Mouse (Mus musculus) myocyte (in vitro differentiated cells): ENCODE measurements around the gene Alg14. TPM values are rescaled to one million over a fixed set of nuclear protein-coding genes. Genes with fewer than 3 reads are reported as not detected.

ENCODE experiments used
- H3K27me3 ChIP-seq: one replicate; pipeline ENCODE4 v1.6.1; 2011; ENCODE audit not compliant: control insufficient read depth, insufficient read depth, insufficient read length
- H3K36me3 ChIP-seq: one replicate; pipeline ENCODE4 v1.6.1; 2011; ENCODE audit not compliant: control insufficient read depth, insufficient read depth
- H3K4me2 ChIP-seq: one replicate; pipeline ENCODE4 v1.6.1; 2011; ENCODE audit warnings: low read depth, control low read depth
- H3K4me3 ChIP-seq: one replicate; pipeline ENCODE4 v1.5.1; 2011; ENCODE audit warnings: mild to moderate bottlenecking, control low read depth, moderate library complexity
- H3K79me2 ChIP-seq: one replicate; pipeline ENCODE4 v1.6.1; 2011; ENCODE audit not compliant: control insufficient read depth, insufficient read depth
- H3ac ChIP-seq: one replicate; pipeline ENCODE4 v1.6.1; 2011; ENCODE audit not compliant: control insufficient read depth, insufficient read length
- CEBPB ChIP-seq: IDR thresholded peaks from 2 replicates; pipeline ENCODE4 v1.6.1; 2011; ENCODE audit warnings: mild to moderate bottlenecking, moderate library complexity; ENCODE audit not compliant: poor library complexity, insufficient read depth, severe bottlenecking
- E2F4 ChIP-seq: IDR thresholded peaks from one replicate; pipeline ENCODE4 v1.6.1; 2011; ENCODE audit warnings: mild to moderate bottlenecking, control low read depth, moderate library complexity; ENCODE audit not compliant: insufficient read depth
- MAX ChIP-seq: IDR thresholded peaks from one replicate; pipeline ENCODE4 v1.6.1; 2011; ENCODE audit warnings: low read depth, mild to moderate bottlenecking, control low read depth
- MYOD1 ChIP-seq, 3 experiments: IDR thresholded peaks; one replicate each; pipeline ENCODE4 v1.6.1; 2011; ENCODE audit warnings: control low read depth in 2 of 3, low read depth in 2 of 3, mild to moderate bottlenecking in 2 of 3, moderate library complexity in 1 of 3; ENCODE audit not compliant: insufficient read length in 2 of 3, control insufficient read depth in 1 of 3
- MYOG ChIP-seq, 3 experiments: IDR thresholded peaks; one replicate each; pipeline ENCODE4 v1.6.1; 2011; ENCODE audit warnings: control low read depth in 2 of 3, low read depth in 2 of 3, mild to moderate bottlenecking in 2 of 3; ENCODE audit not compliant: insufficient read length in 2 of 3, control insufficient read depth in 1 of 3, insufficient read depth in 1 of 3
- POLR2A ChIP-seq: IDR thresholded peaks from one replicate; pipeline ENCODE4 v1.6.1; 2011; ENCODE audit warnings: low read depth, mild to moderate bottlenecking, control low read depth, moderate library complexity; ENCODE audit not compliant: insufficient read length
- POLR2AphosphoS2 ChIP-seq: IDR thresholded peaks from one replicate; pipeline ENCODE4 v1.6.1; 2011; ENCODE audit warnings: low read depth, control low read depth; ENCODE audit not compliant: insufficient read length
- REST ChIP-seq: IDR thresholded peaks from one replicate; pipeline ENCODE4 v1.6.1; 2011; ENCODE audit warnings: mild to moderate bottlenecking, control low read depth, moderate library complexity; ENCODE audit not compliant: insufficient read depth, insufficient read length
- SRF ChIP-seq: IDR thresholded peaks from one replicate; pipeline ENCODE4 v1.6.1; 2011; ENCODE audit warnings: low read depth; ENCODE audit not compliant: control insufficient read depth, insufficient read length
- TCF12 ChIP-seq: IDR thresholded peaks from one replicate; pipeline ENCODE4 v1.6.1; 2011; ENCODE audit warnings: mild to moderate bottlenecking, control low read depth; ENCODE audit not compliant: poor library complexity, insufficient read depth, severe bottlenecking
- TCF3 ChIP-seq: IDR thresholded peaks from one replicate; pipeline ENCODE4 v1.6.1; 2011; ENCODE audit warnings: low read depth, control low read depth; ENCODE audit not compliant: insufficient read length
- USF1 ChIP-seq: IDR thresholded peaks from one replicate; pipeline ENCODE4 v1.6.1; 2011; ENCODE audit warnings: low read depth, mild to moderate bottlenecking, control low read depth, moderate library complexity
- polyA plus RNA-seq: library from polyadenylated mRNA; unstranded; fragments of >200 nt; fragmentation: generic; extraction: Trizol; gene quantifications from one replicate; pipeline ENCODE4 v1.2.1, GENCODE M21; 2012; ENCODE audit warnings: missing spikeins

Gene Alg14
- polyA plus RNA-seq, 1 experiment = 14.8 TPM

GRCm38 (mm10) chr3:121263205-121263548 lies 28.4 kb upstream of the Alg14 start:
- Histone ChIP-seq H3K4me2 (peak overlapping the region; percentile 80), H3K4me3 (no peak overlapping the region), H3K27me3 (peaks cover 32% of the 10 kb centered on the region), H3ac (peak overlapping the region; percentile 25), H3K79me2 (no peaks in the 10 kb centered on the region), H3K36me3 (no peaks in the 10 kb centered on the region)
- TF ChIP-seq MAX (no peak), POLR2AphosphoS2 (no peak), TCF12 (no peak), REST (no peak), E2F4 (no peak), CEBPB (no peak), TCF3 (no peak), MYOG (IDR thresholded peaks at IDR 0.05; ENCODE audit: control insufficient read depth in 1 of 3, insufficient read depth in 1 of 3, insufficient read length in 2 of 3, low read depth in 2 of 3) (no peak), USF1 (no peak)

- Histone ChIP-seq H3K36me3 (no peaks in the 10 kb centered on the region), H3K79me2 (no peaks in the 10 kb centered on the region), H3K4me3 (no peak overlapping the region), H3K4me2 (no peak overlapping the region), H3ac (no peak overlapping the region), H3K27me3 (peaks cover 31% of the 10 kb centered on the region)
- no peak for TF ChIP-seq TCF12
- TF ChIP-seq MAX = no peak
- no peak for TF ChIP-seq MYOG (IDR thresholded peaks at IDR 0.05; ENCODE audit: control insufficient read depth in 1 of 3, insufficient read depth in 1 of 3, insufficient read length in 2 of 3, low read depth in 2 of 3)
- TF ChIP-seq POLR2AphosphoS2 = no peak
- no peak for TF ChIP-seq POLR2A
- no peak for TF ChIP-seq E2F4
- no peak for TF ChIP-seq CEBPB
- TF ChIP-seq MYOD1 (IDR thresholded peaks at IDR 0.05; ENCODE audit: control insufficient read depth in 1 of 3, insufficient read length in 2 of 3, low read depth in 2 of 3) = no peak
- TF ChIP-seq TCF3 = no peak
- no peak for TF ChIP-seq REST
- no peak for TF ChIP-seq SRF
- no peak for TF ChIP-seq USF1
Measured at GRCm38 (mm10) chr3:121264242-121264641, 27.3 kb upstream of the Alg14 start.

GRCm38 (mm10) chr3:121267283-121267682 lies 24.3 kb upstream of the Alg14 start:
- Histone ChIP-seq H3K4me3 (no peak overlapping the region), H3K36me3 (no peaks in the 10 kb centered on the region), H3K4me2 (no peak overlapping the region), H3K27me3 (peaks cover 16% of the 10 kb centered on the region), H3K79me2 (no peaks in the 10 kb centered on the region), H3ac (no peak overlapping the region)
- TF ChIP-seq E2F4 (no peak), TCF12 (no peak), REST (no peak), CEBPB (no peak), MAX (no peak), POLR2A (no peak), USF1 (no peak), TCF3 (no peak), POLR2AphosphoS2 (no peak), SRF (no peak), MYOG (IDR thresholded peaks at IDR 0.05; ENCODE audit: control insufficient read depth in 1 of 3, insufficient read depth in 1 of 3, insufficient read length in 2 of 3, low read depth in 2 of 3) (no peak), MYOD1 (IDR thresholded peaks at IDR 0.05; ENCODE audit: control insufficient read depth in 1 of 3, insufficient read length in 2 of 3, low read depth in 2 of 3) (no peak)

GRCm38 (mm10) chr3:121272577-121272976 lies 19.0 kb upstream of the Alg14 start:
- H3K4me2 ChIP-seq = no peak overlapping the region

GRCm38 (mm10) chr3:121274010-121274409 lies 17.6 kb upstream of the Alg14 start:
- Histone ChIP-seq H3K4me2 (no peak overlapping the region), H3K79me2 (no peaks in the 10 kb centered on the region), H3K4me3 (no peak overlapping the region), H3K36me3 (no peaks in the 10 kb centered on the region), H3K27me3 (no peaks in the 10 kb centered on the region), H3ac (no peak overlapping the region)
- TF ChIP-seq USF1 (no peak), MAX (no peak), REST (no peak), MYOD1 (IDR thresholded peaks at IDR 0.05; ENCODE audit: control insufficient read depth in 1 of 3, insufficient read length in 2 of 3, low read depth in 2 of 3) (no peak), POLR2AphosphoS2 (no peak), E2F4 (no peak), TCF12 (no peak), POLR2A (no peak), TCF3 (no peak), CEBPB (no peak)

More at GRCm38 (mm10) chr3:121272577-121272976, 19.0 kb upstream of the Alg14 start:
- H3K4me3 ChIP-seq = no peak overlapping the region
- TF ChIP-seq POLR2AphosphoS2 = no peak
- TF ChIP-seq MAX = no peak
- no peak for TF ChIP-seq MYOG (IDR thresholded peaks at IDR 0.05; ENCODE audit: control insufficient read depth in 1 of 3, insufficient read depth in 1 of 3, insufficient read length in 2 of 3, low read depth in 2 of 3)
- H3K79me2 ChIP-seq = no peaks in the 10 kb centered on the region
- H3K27me3 ChIP-seq = no peaks in the 10 kb centered on the region
- H3K36me3 ChIP-seq = no peaks in the 10 kb centered on the region
- no peak overlapping the region for H3ac ChIP-seq
